Mouse (Mus musculus): ENCODE measurements around the gene Xrn2.

The Xrn2 gene

GRCm38 (mm10) chr2:147053229-147053892 lies 40.6 kb downstream of the Xrn2 start:
- no peak for DNase-seq (ENCODE audit: low spot score)

- no peak for DNase-seq (ENCODE audit: low spot score)
Measured at GRCm38 (mm10) chr2:147067480-147068246, 54.9 kb downstream of the Xrn2 start.

GRCm38 (mm10) chr2:147069077-147069476 lies 56.3 kb downstream of the Xrn2 start:
- no peak for DNase-seq (ENCODE audit: low spot score)

GRCm38 (mm10) chr2:147070305-147070704 lies 57.5 kb downstream of the Xrn2 start:
- DNase-seq (ENCODE audit: low spot score): no peak

- no peak for DNase-seq (ENCODE audit: low spot score)
Measured at GRCm38 (mm10) chr2:147073962-147074361, 61.2 kb downstream of the Xrn2 start.

GRCm38 (mm10) chr2:147074399-147074798 lies 61.6 kb downstream of the Xrn2 start:
- DNase-seq (ENCODE audit: low spot score): no peak

DNA sequence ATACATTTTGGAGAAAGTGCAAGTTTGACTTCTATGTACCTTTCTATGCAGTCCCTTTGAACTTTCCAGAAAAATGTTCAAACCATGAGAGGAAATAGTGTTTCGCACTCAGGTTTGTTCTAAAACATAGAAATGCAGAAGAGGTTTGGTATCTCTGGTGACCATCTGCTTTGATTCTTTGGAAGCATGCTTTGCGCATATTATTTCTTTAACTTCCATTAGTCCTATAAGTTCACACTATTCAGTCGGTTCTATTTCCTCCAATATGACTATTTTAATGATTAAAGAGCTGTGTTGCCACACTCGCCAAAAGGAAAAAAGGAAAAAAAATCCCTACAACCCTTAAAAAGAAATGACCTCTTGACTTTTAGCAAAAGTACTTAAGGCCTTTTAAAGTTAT lies 69.6 kb downstream of the Xrn2 start:
- no peak for DNase-seq (ENCODE audit: low spot score)

- DNase-seq (ENCODE audit: low spot score): no peak
Measured at GRCm38 (mm10) chr2:147083471-147084365, 70.9 kb downstream of the Xrn2 start.

GRCm38 (mm10) chr2:147084366-147085071 lies 71.7 kb downstream of the Xrn2 start:
- DNase-seq (ENCODE audit: low spot score): no peak

- no peak for DNase-seq (ENCODE audit: low spot score)
Measured at GRCm38 (mm10) chr2:147085072-147085870, 72.5 kb downstream of the Xrn2 start, which contains the start of gene Nkx2-4. Gene Nkx2-4, minus strand, starts transcription at chr2:147085445.

DNA sequence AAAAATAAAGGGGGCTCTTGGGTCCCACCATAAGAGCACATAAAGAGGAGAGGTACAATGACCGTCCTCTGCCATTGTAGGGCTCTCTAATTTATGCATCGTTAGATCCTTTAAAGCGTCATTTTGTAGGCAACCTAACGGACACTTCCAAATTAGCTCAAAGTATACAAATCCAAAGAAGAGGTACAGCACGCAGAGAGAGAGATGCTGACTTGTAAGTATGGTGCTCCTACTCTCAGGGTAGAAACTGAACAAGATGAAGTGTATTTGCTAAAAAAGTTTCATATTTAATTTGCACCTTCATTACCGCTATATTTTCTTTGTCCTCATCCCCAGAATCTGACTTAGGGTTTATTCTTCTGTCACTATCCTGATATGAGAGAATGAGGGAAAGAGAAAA lies 73.1 kb downstream of the Xrn2 start:
- no peak for DNase-seq (ENCODE audit: low spot score)

DNA sequence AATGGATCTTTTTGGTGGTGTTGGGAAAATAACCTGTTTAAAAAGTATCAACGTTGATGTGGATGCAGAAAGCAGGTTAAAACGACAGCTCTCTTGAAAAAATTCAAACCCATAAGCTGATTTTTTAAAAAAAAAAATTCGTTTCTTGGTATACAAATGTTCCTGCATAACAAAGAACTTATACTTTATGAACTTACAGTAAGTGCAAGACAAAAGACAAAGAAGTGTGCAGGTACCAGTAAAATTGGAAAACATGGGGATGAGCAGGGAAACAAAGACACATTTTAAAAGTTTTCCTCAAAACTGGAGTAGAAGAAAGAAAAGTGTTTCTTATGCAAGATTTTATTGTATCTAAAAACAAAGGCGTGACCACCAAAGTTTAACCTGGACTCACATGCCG lies 73.6 kb downstream of the Xrn2 start:
- DNase-seq (ENCODE audit: low spot score): no peak

DNA sequence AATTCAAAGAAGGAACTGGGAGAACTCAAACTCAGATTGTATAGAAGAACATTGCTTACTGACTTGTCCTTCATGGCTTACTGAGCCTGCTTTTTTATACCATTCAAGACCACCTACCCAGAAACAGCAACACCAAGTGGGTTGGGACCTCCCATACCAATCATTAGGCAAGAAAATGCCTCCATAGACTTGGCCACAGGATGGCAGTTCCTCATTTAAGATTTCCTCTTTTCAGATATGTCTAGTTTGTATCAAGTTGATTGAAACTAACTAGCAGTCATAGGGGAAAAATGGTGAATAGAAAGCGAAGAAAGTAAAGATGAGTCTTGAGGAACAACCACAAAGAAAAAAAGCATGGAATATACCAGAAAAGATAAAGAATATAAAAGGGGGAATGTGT lies 106.9 kb downstream of the Xrn2 start:
- DNase-seq (ENCODE audit: low spot score): no peak

- no peak for DNase-seq (ENCODE audit: low spot score)
Measured at GRCm38 (mm10) chr2:147127366-147127765, 114.6 kb downstream of the Xrn2 start.

Measured in lung, postnatal 25 days (tissue).